Mouse (Mus musculus) ES-E14 (cell line): ENCODE measurements around the gene Slc2a5.

Source experiments
- CHD2 ChIP-seq: IDR thresholded peaks from 2 replicates; pipeline ENCODE4 v1.6.1; 2014; ENCODE audit warnings: mild to moderate bottlenecking, low read depth, low read length, inconsistent platforms
- HCFC1 ChIP-seq: IDR thresholded peaks from 2 replicates; pipeline ENCODE4 v1.6.1; 2012; ENCODE audit warnings: low read length, inconsistent platforms, borderline replicate concordance; ENCODE audit not compliant: insufficient read depth
- ZNF384 ChIP-seq: IDR thresholded peaks from 2 replicates; pipeline ENCODE4 v1.6.1; 2012; ENCODE audit warnings: low read depth, low read length, inconsistent platforms

GRCm38 (mm10) chr4:150155731-150156130, 36.6 kb downstream of the Slc2a5 start:
- TF ChIP-seq ZNF384 = no peak
- TF ChIP-seq CHD2 = no peak
- TF ChIP-seq HCFC1 = no peak
